Mouse (Mus musculus): ENCODE data around the gene Gm8909. TPM values are rescaled to one million over a fixed set of nuclear protein-coding genes. Genes with fewer than 3 reads are reported as not detected.
A peak's percentile ranks its signal among the peaks of the same experiment; 100 is the strongest.

Gene Gm8909
- total and polyA plus RNA-seq, 3 experiments = 0.25 to 35.5 TPM; not detected in 1

- dilution Hi-C loops (cut with MboI; ENCODE audit: extremely low pct_ligation_motif_present, extremely low pct_unique_long_range_greater_than_20kb, low sequenced_read_pairs) = no loop called here
- in situ Hi-C loops (cut with MboI; ENCODE audit: low pct_ligation_motif_present, low pct_unique_long_range_greater_than_20kb, low sequenced_read_pairs) = no loop called here
- no peak overlapping the region for H3K4me2 ChIP-seq (ENCODE audit: insufficient read depth, low read depth, poor library complexity, severe bottlenecking)
- H3K79me2 ChIP-seq (replicated peaks; ENCODE audit: control insufficient read depth, extremely low read depth, insufficient read depth, poor library complexity, severe bottlenecking) = no peaks in the 10 kb centered on the region
- H3K4me3 ChIP-seq (replicated peaks in 1 of 3; ENCODE audit: low read depth in 2 of 3, low read length in 2 of 3, poor library complexity in 1 of 3) = no peak overlapping the region
- TF ChIP-seq BHLHE40 (IDR thresholded peaks at IDR 0.05; ENCODE audit: low read depth, low read length) (no peak), ELF1 (IDR thresholded peaks at IDR 0.05; ENCODE audit: low read depth, low read length) (no peak), JUN (IDR thresholded peaks at IDR 0.05; ENCODE audit: insufficient read depth, low read depth, low read length) (no peak), ETS1 (conservative IDR thresholded peaks at IDR 0.05; ENCODE audit: low read depth, low read length) (no peak), MXI1 (IDR thresholded peaks at IDR 0.05; ENCODE audit: low read depth, low read length) (no peak), POLR2AphosphoS2 (IDR thresholded peaks at IDR 0.05; ENCODE audit: low read depth, low read length) (no peak), UBTF (IDR thresholded peaks at IDR 0.05; ENCODE audit: low read depth, low read length) (no peak)
- H3K27ac ChIP-seq (ENCODE audit: insufficient read depth, low read depth) = no peak overlapping the region
- H3K9me3 ChIP-seq (replicated peaks; ENCODE audit: low read length) = no peaks in the 10 kb centered on the region
- H3K36me3 ChIP-seq (replicated peaks in 1 of 2; ENCODE audit: control insufficient read depth in 1 of 2, insufficient read depth in 1 of 2, low read length in 1 of 2) = no peaks in the 10 kb centered on the region
- no peak overlapping the region for H3K9ac ChIP-seq (ENCODE audit: insufficient read depth, low read depth)
- DNase-seq (ENCODE audit: extremely low read depth) = no peak
- no peaks in the 10 kb centered on the region for H3K4me1 ChIP-seq (ENCODE audit: control insufficient read depth in 1 of 2, insufficient read depth in 2 of 2)
- H3K27me3 ChIP-seq (replicated peaks) = peaks cover 60% of the 10 kb centered on the region
These were observed 38.5 kb upstream of the Gm8909 start for GRCm38 (mm10) chr17:36206846-36207245.

- peak overlapping the region in 2 of 3 experiments; percentile 47 to 69 for H3K4me3 ChIP-seq (replicated peaks in 1 of 3; ENCODE audit: low read depth in 2 of 3, low read length in 2 of 3, poor library complexity in 1 of 3)
- H3K27ac ChIP-seq (ENCODE audit: insufficient read depth, low read depth) = no peak overlapping the region
- no peaks in the 10 kb centered on the region for H3K9me3 ChIP-seq (replicated peaks; ENCODE audit: low read length)
- H3K27me3 ChIP-seq (replicated peaks) = peaks cover 53% of the 10 kb centered on the region
- no peaks in the 10 kb centered on the region for H3K36me3 ChIP-seq (replicated peaks in 1 of 2; ENCODE audit: control insufficient read depth in 1 of 2, insufficient read depth in 1 of 2, low read length in 1 of 2)
- H3K9ac ChIP-seq (ENCODE audit: insufficient read depth, low read depth) = no peak overlapping the region; the same call in 1 of the 2 replicates
- no peak for DNase-seq (ENCODE audit: extremely low read depth)
- TF ChIP-seq CHD2 (IDR thresholded peaks at IDR 0.05; ENCODE audit: low read length) = no peak
- no peak for TF ChIP-seq MXI1 (IDR thresholded peaks at IDR 0.05; ENCODE audit: low read depth, low read length)
- no peak for TF ChIP-seq MAFK (IDR thresholded peaks at IDR 0.05; ENCODE audit: insufficient replicate concordance, low read length)
- TF ChIP-seq RAD21 (IDR thresholded peaks at IDR 0.05; ENCODE audit: low read depth, low read length) = no peak
- dilution Hi-C loops (cut with MboI; ENCODE audit: extremely low pct_ligation_motif_present, extremely low pct_unique_long_range_greater_than_20kb, low sequenced_read_pairs) (no loop called here), in situ Hi-C loops (cut with MboI; ENCODE audit: low pct_ligation_motif_present, low pct_unique_long_range_greater_than_20kb, low sequenced_read_pairs) (no loop called here)
- no peaks in the 10 kb centered on the region for H3K4me1 ChIP-seq (ENCODE audit: control insufficient read depth in 1 of 2, insufficient read depth in 2 of 2)
- H3K4me2 ChIP-seq (ENCODE audit: insufficient read depth, low read depth, poor library complexity, severe bottlenecking) = peak overlapping the region; percentile 64
- H3K79me2 ChIP-seq (replicated peaks; ENCODE audit: control insufficient read depth, extremely low read depth, insufficient read depth, poor library complexity, severe bottlenecking) = no peaks in the 10 kb centered on the region
These were observed 37.5 kb upstream of the Gm8909 start for GRCm38 (mm10) chr17:36205862-36206261.

DNA sequence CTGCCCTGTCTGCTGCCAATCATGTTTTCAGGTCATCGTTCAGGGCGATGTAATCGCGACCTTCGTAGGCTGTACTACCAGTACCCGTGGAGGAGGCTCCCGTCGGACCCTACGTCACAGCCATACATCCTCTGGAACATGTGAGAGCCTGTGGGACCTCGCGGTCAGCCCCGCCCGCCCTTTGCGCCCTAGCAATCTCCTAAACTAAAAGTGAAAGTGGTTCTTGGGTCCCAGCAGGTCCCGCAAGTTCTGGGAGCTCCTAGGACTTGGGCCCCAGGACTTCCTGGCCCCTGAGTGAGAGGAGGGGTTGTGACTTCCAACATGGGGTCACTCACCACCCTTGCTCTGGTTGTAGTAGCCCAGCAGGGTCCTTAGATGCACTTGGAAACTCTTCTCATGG, 37.1 kb upstream of the Gm8909 start:
- dilution Hi-C loops (cut with MboI; ENCODE audit: extremely low pct_ligation_motif_present, extremely low pct_unique_long_range_greater_than_20kb, low sequenced_read_pairs) (no loop called here), in situ Hi-C loops (cut with MboI; ENCODE audit: low pct_ligation_motif_present, low pct_unique_long_range_greater_than_20kb, low sequenced_read_pairs) (no loop called here)
- no peaks in the 10 kb centered on the region for H3K9me3 ChIP-seq (replicated peaks; ENCODE audit: low read length)
- H3K27me3 ChIP-seq (replicated peaks) = peaks cover 50% of the 10 kb centered on the region
- H3K9ac ChIP-seq (ENCODE audit: insufficient read depth, low read depth) = no peak overlapping the region
- no peaks in the 10 kb centered on the region for H3K36me3 ChIP-seq (replicated peaks in 1 of 2; ENCODE audit: control insufficient read depth in 1 of 2, insufficient read depth in 1 of 2, low read length in 1 of 2)
- no peaks in the 10 kb centered on the region for H3K79me2 ChIP-seq (replicated peaks; ENCODE audit: control insufficient read depth, extremely low read depth, insufficient read depth, poor library complexity, severe bottlenecking)
- H3K4me1 ChIP-seq (ENCODE audit: control insufficient read depth in 1 of 2, insufficient read depth in 2 of 2) = no peaks in the 10 kb centered on the region
- H3K4me2 ChIP-seq (ENCODE audit: insufficient read depth, low read depth, poor library complexity, severe bottlenecking) = peak overlapping the region; percentile 64
- DNase-seq (ENCODE audit: extremely low read depth) = no peak
- H3K27ac ChIP-seq (ENCODE audit: insufficient read depth, low read depth) = no peak overlapping the region
- no peak for TF ChIP-seq USF1 (IDR thresholded peaks at IDR 0.05; ENCODE audit: low read depth, low read length)
- no peak for TF ChIP-seq TCF12 (IDR thresholded peaks at IDR 0.05; ENCODE audit: low read depth, low read length)
- no peak for TF ChIP-seq RAD21 (IDR thresholded peaks at IDR 0.05; ENCODE audit: low read depth, low read length)
- TF ChIP-seq POLR2AphosphoS2 (IDR thresholded peaks at IDR 0.05; ENCODE audit: low read depth, low read length) = no peak
- TF ChIP-seq ZMIZ1 (IDR thresholded peaks at IDR 0.05; ENCODE audit: low read depth, low read length) = no peak
- TF ChIP-seq GABPA (IDR thresholded peaks at IDR 0.05; ENCODE audit: insufficient replicate concordance, low read depth, low read length) = no peak
- TF ChIP-seq SIN3A (IDR thresholded peaks at IDR 0.05; ENCODE audit: low read length) = no peak
- TF ChIP-seq PAX5 (IDR thresholded peaks at IDR 0.05; ENCODE audit: low read length) = no peak
- TF ChIP-seq NELFE (IDR thresholded peaks at IDR 0.05; ENCODE audit: low read depth, low read length) = no peak
- TF ChIP-seq RCOR1 (conservative IDR thresholded peaks at IDR 0.05; ENCODE audit: low read depth, low read length) = no peak
- TF ChIP-seq MYC (IDR thresholded peaks at IDR 0.05; ENCODE audit: low read depth, low read length) = no peak
- no peak for TF ChIP-seq CTCF (conservative IDR thresholded peaks at IDR 0.05 in 1 of 2, IDR thresholded peaks at IDR 0.05 in 1 of 2; ENCODE audit: low read depth in 2 of 2, low read length in 2 of 2)
- no peak for TF ChIP-seq EP300 (IDR thresholded peaks at IDR 0.05; ENCODE audit: low read length)
- TF ChIP-seq CHD1 (IDR thresholded peaks at IDR 0.05; ENCODE audit: low read depth, low read length) = no peak
- TF ChIP-seq TBP (conservative IDR thresholded peaks at IDR 0.05; ENCODE audit: low read depth, low read length) = no peak
- TF ChIP-seq JUND (conservative IDR thresholded peaks at IDR 0.05; ENCODE audit: low read depth, low read length) = no peak
- no peak for TF ChIP-seq MXI1 (IDR thresholded peaks at IDR 0.05; ENCODE audit: low read depth, low read length)
- no peak for TF ChIP-seq IRF4 (IDR thresholded peaks at IDR 0.05; ENCODE audit: low read depth, low read length)
- no peak for TF ChIP-seq MAX (IDR thresholded peaks at IDR 0.05; ENCODE audit: low read length)
- TF ChIP-seq USF2 (conservative IDR thresholded peaks at IDR 0.05; ENCODE audit: low read depth, low read length) = no peak
- peak overlapping the region; percentile 31 to 69 (median 47) for H3K4me3 ChIP-seq (replicated peaks in 1 of 3; ENCODE audit: low read depth in 2 of 3, low read length in 2 of 3, poor library complexity in 1 of 3)

Data from CH12.LX (cell line).